Mouse (Mus musculus) olfactory bulb, adult 2 months (tissue): ENCODE results near the gene Sh2d1b1.

Source experiments
- CTCF ChIP-seq: fragments of 200-500 bp; IDR thresholded peaks from 2 replicates; pipeline ENCODE4 v1.5.1; 2012; ENCODE audit warnings: low read depth, mild to moderate bottlenecking, low read length, moderate library complexity; ENCODE audit not compliant: insufficient read depth
- POLR2A ChIP-seq: fragments of 200-500 bp; IDR thresholded peaks from 2 replicates; pipeline ENCODE4 v1.6.1; 2012; ENCODE audit warnings: mild to moderate bottlenecking, low read depth, low read length, moderate library complexity; ENCODE audit not compliant: insufficient read depth

GRCm38 (mm10) chr1:170245016-170245415 lies 32.1 kb upstream of the Sh2d1b1 start:
- TF ChIP-seq CTCF: no peak
- no peak for TF ChIP-seq POLR2A
